Mouse (Mus musculus): ENCODE data around the gene Hlcs. TPM values are rescaled to one million over a fixed set of nuclear protein-coding genes. Genes with fewer than 3 reads are reported as not detected.
A peak's percentile ranks its signal among the peaks of the same experiment; 100 is the strongest.

The Hlcs gene
- total RNA-seq, 2 experiments from 2014 or later, result 9.8 to 10.8 TPM

DNA sequence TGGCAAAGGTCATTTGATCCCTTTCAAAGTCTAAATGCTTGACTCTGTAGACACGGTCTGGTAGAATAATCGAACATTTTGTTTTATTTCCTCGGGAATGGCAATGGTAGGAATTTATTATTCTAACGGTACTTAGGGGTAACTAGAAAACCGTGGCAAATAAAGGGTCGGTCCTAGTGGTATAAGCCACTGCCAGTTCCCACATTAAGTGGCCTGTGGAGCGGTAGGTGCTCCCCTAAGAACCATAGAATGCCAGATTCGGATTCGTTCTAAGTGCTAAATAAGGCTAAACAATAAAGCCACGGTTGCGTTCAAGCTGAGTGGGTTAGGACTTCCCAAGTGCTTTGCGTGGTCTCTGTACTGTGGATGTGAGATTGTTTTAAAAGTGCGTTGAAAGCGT is 216.9 kb downstream of the Hlcs start:
- DNase-seq (ENCODE audit: low spot score), result no peak

DNA sequence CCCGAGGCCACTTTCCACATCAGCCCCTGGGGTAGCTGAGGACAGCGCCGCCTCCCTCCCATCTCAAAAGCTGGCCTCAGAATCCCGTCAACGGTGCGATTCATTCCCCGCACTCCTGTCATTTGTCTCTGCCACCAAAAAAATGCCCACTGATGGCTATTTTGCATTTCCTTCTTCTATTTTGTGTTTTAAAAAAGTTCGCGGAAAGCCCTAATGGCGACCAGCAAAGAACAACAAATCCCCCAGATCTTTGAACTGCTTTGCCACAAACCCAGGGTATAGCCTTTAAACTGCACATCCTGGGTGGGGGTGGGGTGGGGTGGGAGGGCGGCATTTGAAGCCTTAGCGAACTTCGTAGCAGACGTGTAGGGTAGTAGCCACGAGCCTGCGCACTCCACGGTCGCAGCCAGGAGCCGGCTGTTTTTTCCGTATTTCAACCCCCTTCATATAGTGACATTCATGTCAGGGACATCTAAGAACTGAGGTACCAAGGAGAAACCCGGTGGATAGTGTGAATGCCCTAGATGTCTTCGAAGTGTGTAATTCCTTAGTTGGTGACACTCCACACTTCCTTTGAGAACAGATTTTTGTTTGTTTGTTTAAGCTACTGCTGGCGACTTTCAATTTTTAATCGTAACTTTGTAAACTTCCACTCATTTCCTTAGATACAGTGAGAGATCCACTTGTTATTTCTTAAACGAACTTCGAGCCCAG is 218.1 kb downstream of the Hlcs start:
- DNase-seq (ENCODE audit: low spot score), result no peak

DNA sequence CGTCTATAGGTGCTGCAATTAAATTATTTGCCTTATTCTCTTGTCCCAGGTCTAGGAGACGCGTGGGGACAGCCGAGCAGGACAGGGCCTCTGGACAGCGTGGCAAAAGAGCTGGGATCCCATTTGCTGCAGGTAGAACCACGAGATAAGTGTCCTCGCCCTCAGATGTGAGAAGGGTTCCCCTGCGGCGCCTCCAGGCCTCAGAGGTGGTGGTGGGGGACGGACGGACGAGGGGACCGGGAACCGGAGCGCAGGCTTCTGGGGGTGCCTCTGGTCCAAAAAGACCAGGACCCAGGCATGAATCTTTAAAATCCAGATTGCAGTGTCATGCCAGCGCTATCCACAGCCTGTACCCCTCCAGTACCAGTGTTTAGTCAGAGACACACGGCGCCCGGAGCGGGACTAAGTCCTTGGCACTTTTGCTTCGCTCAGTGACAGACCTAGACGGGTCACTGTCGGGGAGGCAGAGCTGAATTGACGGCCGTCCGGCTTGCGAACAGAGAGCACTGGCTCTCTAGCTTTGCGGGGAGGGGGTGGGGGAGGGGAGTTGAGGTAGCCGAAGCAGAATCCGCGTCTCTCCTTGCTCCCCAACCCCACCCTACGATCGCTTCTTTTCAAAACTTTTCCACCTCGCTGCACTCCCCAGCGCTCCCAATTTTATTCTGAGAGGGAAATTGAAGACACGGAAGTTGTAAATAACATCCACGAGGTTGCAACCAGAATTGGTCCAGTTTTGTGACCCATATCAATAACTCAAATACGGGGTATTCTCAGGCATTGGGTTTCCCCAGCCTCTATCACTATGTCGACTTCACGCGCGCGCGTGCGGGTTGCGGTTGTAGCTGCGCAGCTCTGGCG is 218.9 kb downstream of the Hlcs start:
- no peak for DNase-seq (ENCODE audit: low spot score)

DNA sequence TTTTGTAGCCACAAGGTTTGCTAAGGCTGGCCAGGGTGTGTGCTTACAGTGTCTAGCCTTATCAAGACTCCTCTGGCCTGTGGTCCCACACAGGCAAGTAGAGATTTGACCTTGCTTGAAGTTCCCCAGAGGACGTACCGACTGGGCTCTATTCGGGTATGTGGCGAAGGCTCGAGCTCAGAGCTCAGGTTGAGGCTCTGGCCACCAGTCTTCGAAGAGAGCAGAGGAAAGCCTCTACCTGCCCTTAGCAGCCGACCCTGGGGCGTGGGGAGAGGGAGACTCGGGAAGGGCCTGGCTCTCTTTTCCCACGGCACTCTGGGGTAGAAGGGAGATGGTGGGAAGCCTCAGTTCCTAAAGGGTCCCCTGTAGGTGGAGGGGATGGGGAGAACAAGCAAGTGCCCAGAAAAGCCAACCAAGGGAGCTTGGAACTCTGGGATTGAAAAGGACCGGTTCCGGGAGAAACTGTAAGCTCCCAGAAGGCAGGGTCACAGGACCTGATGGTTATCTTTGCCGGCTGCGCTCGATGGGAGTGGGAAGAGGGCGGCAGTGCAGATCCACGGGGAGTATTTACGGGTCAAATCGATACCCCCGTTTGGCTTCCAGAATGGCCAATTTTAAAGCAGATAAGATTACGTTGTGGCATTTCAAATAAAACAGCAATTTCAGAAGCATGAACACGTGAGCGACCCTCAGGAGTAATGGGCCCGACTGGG is 220.1 kb downstream of the Hlcs start:
- DNase-seq (ENCODE audit: low spot score), result no peak

DNA sequence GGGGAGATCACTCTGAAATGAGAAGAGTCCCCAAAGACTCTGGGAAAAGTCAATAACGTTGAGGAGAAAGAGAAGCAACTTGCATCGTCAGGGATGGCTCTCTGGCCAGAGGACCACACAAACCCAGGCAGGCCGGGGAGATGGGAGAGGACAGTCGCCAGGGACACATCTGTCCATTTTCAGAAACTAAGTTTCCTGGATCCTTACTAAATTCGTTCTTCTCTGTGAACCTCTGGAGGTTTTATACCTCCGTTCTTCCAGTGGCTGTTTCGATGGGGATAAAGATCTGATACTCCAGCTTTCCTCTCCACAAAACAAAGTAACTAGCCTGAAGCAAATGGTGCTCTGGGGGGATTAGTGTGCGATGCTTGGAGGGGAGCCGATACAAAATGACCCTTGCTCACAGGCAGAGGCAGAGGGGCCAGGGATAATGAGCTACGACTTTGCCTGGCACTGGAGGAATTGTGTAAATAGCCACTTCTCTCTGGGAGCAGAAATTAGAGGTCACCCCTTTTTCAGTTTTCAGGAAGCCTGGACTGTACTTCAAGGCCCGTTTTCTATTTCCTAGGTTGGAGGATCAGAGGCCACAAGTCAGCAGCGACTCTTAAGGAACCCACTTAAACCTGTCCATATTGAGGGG is 220.7 kb downstream of the Hlcs start:
- DNase-seq (ENCODE audit: low spot score), result no peak

DNA sequence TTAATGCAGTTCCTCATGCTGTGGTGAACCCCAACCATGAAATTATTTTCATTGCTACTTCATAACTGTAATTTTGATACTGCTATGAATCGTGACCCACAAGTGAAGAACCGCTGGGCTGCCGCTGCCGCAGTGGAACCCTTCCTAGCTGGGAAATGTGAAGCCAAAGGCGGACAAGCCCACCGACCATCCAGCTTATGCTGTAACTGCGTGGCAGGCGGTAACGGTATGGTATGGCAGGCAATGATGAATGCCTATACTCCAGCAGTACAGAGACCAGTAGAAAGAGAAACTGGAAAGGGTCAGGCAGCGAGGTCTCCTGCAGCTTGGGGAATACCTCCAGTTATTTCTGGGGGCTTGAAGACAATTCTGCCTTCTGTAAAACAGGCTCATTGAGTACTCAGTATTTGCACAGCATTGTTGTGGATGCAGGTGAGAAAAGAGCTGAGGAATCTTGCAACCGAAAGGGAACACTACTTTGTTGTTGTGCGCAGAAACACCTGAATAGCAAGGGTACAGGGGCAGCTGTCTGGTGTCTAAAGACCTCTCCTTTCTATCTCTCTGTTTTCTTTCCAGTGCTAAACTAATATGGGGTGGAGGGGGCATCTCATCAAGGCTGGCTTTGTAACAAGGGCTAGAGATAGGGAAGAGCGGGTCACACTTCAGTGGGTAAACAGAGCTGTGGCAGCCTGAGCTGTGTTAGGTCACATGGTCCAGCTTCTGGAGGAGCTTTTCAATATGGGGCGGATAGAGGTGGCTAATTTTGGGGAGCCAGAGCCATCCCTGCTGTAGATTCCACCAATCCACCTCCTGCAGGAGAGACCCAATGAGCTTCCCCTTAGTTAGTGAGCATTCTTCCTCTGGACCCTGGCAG is 224.3 kb downstream of the Hlcs start:
- DNase-seq (ENCODE audit: low spot score), result no peak

DNA sequence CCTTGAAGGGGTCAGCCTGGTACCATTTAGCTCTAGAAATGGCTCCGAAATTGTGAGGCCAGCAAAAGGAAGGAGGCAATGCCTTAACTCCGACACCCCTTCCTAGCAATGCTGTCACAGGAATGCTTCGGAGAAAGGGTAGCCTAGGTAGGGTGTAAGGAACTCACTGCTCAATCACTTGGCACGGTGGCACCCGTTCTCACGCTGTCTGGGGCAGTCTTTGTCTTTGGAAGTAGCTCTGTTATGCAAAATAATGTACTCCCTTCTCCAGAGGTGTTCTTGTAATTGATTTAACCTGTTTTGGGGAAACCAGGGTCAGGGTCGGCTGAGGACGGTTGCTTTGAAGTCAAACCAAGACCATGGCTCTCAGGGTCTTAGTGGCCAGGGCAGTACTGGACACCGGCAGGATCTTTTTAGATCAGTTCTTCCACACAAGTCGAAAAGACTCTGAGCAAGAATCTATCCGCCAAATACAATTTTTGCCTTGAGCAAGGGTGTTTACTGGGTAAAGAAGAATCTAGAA is 225.1 kb downstream of the Hlcs start:
- DNase-seq (ENCODE audit: low spot score), result no peak

DNA sequence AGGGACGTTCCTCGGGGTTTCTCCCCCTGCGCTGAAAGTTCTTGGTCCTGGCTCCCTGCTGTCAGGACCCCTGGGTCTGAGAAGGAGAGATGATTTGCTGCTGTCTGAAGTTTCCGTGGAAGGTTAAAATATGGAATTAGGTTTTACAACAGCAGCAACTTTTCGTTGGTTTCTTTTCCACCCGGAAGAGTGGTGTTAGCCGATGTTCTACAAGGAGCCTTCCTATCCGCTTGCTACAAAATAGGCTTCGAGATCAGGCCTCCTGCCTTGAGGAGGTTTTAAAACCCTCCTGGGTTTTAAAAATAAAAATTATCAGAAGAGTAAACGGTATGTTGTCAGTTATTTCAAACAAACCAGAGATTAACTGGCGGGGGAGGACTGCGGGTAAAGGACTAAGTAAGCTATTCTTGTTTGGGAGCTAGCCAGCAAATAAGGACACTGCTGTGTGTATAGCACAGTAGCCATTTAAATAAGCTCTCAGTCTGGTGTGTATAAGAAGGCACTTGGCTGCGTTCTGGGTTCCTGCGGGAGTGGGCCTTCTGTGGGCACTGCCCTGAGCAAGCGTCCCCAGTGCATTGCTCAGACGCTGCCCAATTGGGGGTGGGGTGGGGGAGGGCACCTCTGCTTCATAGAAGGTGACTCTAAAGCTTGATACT is 225.7 kb downstream of the Hlcs start:
- DNase-seq (ENCODE audit: low spot score), result no peak

DNA sequence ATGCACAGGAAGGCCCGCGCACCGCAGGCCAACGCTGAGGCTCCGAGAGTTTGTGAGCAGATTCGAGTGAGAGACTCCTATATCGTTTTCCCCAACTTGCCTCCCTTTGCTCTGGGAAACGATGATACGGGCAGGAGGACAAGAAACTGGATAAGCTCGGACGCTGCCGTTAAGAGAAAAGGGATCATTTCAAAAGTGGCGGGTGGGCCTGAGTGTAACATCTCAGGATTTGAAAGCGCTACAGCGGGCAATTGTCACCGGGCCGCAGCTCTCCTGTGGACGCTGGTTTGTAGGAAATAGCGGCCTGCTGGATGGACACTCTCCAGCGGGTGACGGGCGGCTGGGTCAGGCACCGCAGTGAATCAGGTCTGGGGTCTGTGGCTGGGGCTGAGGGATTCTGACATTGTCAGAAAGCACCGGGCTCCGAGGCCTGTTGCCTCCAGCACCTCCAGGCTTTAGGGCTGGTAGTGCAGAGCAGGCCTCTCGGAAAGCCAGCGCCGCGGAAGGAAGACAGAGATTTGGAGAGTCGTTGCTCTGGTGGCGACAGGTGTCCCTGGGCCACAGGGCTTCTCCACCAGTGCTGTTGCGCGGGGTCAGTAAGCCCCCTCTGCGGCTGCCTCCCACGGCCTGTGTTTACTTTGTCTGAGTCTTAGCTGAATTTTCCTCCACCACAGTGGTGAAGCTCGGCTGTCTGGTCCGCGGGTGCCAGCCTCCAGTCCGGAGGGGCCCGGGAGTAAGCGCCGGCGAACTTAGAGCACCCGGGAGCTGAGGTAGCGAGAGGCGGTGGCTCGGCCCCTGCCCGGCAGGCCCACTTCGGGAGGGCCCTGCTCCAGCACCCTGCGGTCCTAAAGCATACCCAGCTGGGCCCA is 226.4 kb downstream of the Hlcs start:
- DNase-seq (ENCODE audit: low spot score), result no peak

DNA sequence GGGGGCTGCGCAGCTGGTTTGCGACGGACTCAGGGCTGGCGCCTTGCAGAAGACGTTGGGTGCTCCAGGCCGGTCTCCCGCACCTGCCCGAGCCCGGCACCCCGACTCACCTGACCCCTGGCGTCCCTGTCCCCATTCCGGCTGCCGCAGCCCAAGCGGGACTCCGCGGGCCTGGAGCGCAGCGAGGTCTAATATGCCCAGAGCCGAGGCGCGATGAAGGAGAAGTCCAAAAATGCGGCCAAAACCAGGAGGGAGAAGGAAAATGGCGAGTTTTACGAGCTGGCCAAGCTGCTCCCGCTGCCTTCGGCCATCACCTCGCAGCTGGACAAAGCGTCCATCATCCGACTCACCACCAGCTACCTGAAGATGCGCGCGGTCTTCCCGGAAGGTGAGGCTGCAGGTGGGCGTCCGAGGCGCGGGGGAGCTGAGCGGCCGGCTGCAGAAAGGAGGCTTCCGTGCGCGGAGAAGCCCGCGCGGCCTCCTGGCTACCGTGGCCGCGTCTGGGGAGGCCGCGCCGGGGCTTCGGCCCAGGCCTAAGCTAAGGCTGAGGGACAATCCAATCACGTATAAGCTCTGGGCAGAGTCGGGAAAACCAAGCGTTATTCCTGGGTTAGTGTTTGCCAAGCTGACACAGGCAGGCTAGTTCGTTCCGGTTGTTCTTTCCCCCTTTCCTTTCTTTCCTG is 227.6 kb downstream of the Hlcs start:
- DNase-seq (ENCODE audit: low spot score), result no peak

DNA sequence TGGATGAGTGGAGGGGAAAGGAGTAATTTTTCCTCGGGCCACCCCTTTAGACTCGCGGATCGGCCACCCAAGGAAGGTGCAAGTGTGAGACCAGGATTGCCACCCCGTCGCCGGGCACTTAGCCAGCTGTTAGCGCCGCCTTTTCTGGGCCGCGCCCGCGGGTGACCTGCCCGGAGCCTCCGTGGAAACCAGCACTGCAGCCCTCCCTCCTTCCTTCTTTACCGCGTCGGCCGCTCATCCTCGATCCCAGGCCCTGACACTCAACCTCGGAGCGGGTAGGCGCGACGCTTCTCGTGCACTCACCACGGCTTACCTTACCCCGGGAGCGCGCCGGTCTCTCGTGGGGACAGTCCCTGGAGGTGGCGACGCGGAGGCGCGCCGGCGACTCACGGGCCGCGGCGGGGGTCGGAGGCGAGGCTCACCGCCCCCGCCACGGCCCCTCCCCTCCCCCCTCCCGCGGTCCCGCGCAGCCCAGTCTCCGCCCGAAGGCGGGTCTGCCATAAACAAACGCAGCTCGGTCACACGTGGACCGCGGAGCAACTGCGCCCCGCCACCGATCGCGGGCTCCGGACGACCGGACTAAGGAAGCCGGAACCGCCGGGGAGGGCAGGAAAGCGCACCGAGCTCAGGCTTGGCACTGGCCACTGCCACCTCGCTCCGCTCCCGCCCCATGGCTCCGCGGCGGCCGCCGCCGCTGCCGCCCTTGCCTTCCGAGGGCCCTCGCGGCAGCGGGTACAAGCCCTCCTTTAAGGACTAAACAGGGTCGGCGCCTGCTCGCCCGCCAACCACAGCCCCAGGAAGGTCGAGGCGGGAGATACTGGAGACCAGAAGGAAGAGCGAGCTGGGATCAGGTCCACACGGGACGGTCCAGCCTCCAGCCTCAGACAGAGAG is 228.4 kb downstream of the Hlcs start, which contains the start of gene Sim2:
Gene Sim2 (plus strand): TSS at position 221 of the 892 bp plus-strand sequence.
- peak; percentile 47 for DNase-seq (ENCODE audit: low spot score)

DNA sequence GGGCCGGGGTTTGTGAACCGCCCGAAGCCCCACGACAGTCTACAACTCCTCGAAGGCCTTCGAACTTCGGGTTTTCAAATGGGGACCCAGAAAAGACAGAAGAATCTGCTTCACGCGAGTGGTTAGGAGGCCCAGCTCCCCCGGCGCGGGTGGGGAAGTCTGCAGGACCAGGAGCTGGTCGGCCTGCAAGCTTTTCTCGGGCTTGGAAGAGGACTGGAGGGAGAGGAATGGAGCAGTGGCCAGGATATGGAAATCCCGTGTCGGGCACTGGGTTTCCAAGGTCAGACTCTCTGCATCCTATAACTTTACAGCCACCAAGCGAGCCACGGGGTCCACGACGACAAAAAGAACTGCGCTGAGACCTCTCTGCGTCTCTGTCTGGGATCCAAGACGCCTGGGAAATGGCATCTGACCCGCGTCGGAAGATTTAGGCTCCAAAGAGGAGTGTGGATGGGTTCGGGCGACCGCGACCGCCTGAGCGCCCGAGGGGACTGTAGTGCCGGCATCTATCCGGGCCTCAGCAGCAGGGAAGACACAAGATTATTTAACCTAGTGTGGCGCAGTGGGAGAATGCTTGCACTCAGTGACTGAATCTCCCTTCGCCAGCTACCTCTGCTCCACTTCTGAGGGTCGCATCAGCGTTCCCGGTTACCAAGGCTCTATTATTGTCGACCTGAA is 229.4 kb downstream of the Hlcs start:
- no peak for DNase-seq (ENCODE audit: low spot score)

DNA sequence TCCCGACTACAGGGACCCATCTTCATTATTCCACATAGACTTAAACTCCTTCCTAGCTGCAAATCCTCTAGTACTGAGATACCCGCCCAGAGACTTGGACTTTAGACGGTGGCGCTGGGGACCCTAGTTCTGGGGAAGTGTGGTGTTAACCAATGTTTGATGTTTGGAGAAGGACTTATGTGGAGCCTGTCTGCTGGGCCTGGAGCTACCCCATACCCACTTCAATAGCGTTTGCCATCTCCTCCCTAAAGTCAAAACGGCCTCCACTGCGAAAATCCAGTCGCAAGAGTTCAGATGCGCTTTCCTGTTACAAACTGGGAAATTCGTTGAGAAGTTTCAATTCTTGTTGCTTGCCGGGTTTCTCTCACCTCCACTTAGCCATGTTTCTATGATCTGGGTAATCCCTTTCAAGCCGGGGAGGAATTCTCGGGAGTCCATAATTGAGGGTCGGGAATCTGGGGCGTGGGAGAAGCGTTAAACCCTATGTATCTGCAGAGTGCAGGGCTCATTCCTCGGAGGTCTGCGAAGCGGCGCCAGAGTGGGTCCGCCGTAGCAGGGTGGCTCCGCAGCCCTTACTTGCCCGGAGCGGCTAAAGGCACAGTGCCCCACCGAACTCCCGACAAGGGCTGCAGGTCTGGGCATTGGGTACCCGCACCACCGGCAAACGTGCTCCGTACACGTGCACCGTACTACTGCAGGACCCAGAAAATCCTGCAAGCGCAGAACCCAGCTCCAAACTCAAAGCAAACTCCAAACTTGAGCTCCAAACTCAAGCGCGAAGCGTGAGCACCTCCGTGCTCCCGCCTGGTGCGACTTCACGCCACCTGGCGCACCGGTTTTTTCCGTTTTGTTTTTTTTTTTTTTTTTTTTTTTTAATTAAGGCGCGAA is 230.2 kb downstream of the Hlcs start:
- no peak for DNase-seq (ENCODE audit: low spot score)

DNA sequence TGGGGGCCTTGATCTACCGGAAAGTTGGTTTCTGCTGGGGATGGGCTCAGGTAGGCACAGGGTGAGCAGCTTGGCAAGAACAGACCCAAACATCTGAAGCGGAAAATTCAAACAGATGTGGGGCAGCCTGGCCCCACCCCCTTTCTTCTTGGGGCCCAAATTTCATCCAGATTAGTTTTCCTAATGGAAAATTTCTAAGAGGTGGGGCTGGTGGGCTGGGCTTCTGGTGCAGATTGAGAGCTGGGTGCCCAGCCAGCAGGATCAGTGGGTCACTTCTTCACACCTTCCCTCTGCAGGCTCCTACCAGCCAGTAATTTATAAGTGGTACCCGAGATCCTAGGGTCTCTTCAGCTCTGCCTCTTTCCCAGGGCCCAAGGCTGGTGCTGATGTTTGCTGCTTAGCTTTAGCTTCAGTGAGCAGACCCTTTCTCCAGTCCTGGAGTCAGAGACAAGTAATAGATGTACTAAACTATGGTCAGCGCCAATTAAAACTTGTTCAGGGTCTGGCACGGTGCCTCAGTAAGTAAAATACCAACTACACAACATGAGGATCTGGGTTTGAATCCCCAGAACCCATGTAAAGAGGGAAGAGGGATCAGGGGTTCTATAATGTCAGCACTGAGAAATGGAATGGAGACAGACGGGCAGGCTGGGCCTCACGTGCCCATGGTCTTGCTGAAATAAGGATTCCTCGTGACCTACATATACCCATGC is 231.2 kb downstream of the Hlcs start:
- DNase-seq (ENCODE audit: low spot score), result no peak

DNA sequence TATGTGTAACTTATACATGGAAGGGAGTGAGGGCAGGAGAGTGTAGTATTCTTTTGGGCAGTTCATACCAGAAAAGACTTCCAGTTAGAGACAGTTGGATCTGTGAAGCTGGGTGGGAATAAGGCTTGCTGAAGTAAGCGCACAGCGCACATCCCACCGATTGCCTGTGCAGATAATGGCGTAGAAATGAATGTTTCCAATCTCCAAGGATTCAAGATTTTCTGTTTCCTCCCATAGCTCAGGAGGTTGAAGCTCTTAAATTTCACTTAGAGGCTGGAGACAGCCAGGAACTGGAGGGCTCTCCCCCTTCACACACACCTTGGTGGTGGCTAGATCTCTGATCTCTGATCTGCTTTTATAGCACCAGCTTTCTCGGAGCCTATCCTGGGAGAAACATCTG is 231.8 kb downstream of the Hlcs start:
- DNase-seq (ENCODE audit: low spot score), result no peak
